Mouse (Mus musculus) heart, postnatal 0 days (tissue): ENCODE measurements around the gene Dusp6. TPM values are rescaled to one million over a fixed set of nuclear protein-coding genes. Genes with fewer than 3 reads are reported as not detected.
A peak's percentile ranks its signal among the peaks of the same experiment; 100 is the strongest.

ENCODE experiments used
- ATAC-seq: fragments of 200-750 bp; cut with Nextera tagmentation; 2 replicates; pipeline ENCODE4 v1.8.0; 2017; ENCODE audit warnings: low read depth, moderate number of reproducible peaks, moderate library complexity; ENCODE audit not compliant: insufficient read depth
- DNase-seq: peaks from one replicate; pipeline ENCODE4 v3.0.0-alpha.2; 2016; ENCODE audit warnings: low spot score
- H3K27ac ChIP-seq: fragments of 300-500 bp; sonication (generic); 2 replicates; pipeline ENCODE4 v1.5.1; 2014; ENCODE audit warnings: low read depth, mild to moderate bottlenecking
- H3K27me3 ChIP-seq: fragments of 300-500 bp; sonication (generic); 2 replicates; pipeline ENCODE4 v1.6.1; 2014; ENCODE audit warnings: low read length, mixed read lengths; ENCODE audit not compliant: control insufficient read depth, insufficient read depth
- H3K36me3 ChIP-seq: fragments of 300-500 bp; sonication (generic); replicated peaks from 2 replicates; pipeline ENCODE4 v1.6.1; 2014; ENCODE audit warnings: low read length, mixed read lengths; ENCODE audit not compliant: control insufficient read depth, insufficient read depth
- H3K4me1 ChIP-seq: fragments of 300-500 bp; sonication (generic); 2 replicates; pipeline ENCODE4 v1.6.1; 2014; ENCODE audit warnings: antibody characterized with exemption; ENCODE audit not compliant: control insufficient read depth, insufficient read depth
- H3K4me2 ChIP-seq: fragments of 300-500 bp; sonication (generic); 2 replicates; pipeline ENCODE4 v1.6.1; 2014; ENCODE audit warnings: low read depth, mild to moderate bottlenecking, low read length, moderate library complexity
- H3K4me3 ChIP-seq: fragments of 300-500 bp; sonication (generic); 2 replicates; pipeline ENCODE4 v1.5.1; 2014; ENCODE audit warnings: low read depth, low read length
- H3K9ac ChIP-seq: fragments of 300-500 bp; sonication (generic); replicated peaks from 2 replicates; pipeline ENCODE4 v1.6.1; 2014; ENCODE audit warnings: low read depth, low read length, mixed read lengths
- H3K9me3 ChIP-seq: fragments of 300-500 bp; sonication (generic); replicated peaks from 2 replicates; pipeline ENCODE4 v1.6.1; 2016; ENCODE audit warnings: low read length; ENCODE audit not compliant: control insufficient read depth
- CTCF ChIP-seq: IDR thresholded peaks from 2 replicates; pipeline ENCODE4 v1.5.1; 2016; ENCODE audit warnings: antibody characterized with exemption, control low read depth, low read depth
- EP300 ChIP-seq: IDR thresholded peaks from 2 replicates; pipeline ENCODE4 v1.6.1; 2016; ENCODE audit warnings: antibody characterized with exemption, low read depth
- WGBS: fragments of 180-500 bp; shearing (Covaris S2); extraction: QIAGEN DNeasy Blood & Tissue Kit; methylation state at CpG from one replicate; pipeline ENCODE4 v1.1.7; 2014; 5-methylcytosine and 5-hydroxymethylcytosine counted together
- polyA plus RNA-seq: library from polyadenylated mRNA; unstranded; fragments of >200 nt; fragmentation: Nextera tagmentation; extraction: Ambion mirVana; gene quantifications from 2 replicates; pipeline ENCODE4 v1.2.1, GENCODE M21; 2015
- total RNA-seq: library from RNA; depleted of rRNA; stranded (reverse); fragments of >200 nt; gene quantifications from 2 replicates; pipeline ENCODE4 v1.2.3, GENCODE M21; 2014; ENCODE audit warnings: low replicate concordance

Gene Dusp6
- total and polyA plus RNA-seq, 2 experiments from 2014 or later = 23.2 to 73.6 TPM

DNA sequence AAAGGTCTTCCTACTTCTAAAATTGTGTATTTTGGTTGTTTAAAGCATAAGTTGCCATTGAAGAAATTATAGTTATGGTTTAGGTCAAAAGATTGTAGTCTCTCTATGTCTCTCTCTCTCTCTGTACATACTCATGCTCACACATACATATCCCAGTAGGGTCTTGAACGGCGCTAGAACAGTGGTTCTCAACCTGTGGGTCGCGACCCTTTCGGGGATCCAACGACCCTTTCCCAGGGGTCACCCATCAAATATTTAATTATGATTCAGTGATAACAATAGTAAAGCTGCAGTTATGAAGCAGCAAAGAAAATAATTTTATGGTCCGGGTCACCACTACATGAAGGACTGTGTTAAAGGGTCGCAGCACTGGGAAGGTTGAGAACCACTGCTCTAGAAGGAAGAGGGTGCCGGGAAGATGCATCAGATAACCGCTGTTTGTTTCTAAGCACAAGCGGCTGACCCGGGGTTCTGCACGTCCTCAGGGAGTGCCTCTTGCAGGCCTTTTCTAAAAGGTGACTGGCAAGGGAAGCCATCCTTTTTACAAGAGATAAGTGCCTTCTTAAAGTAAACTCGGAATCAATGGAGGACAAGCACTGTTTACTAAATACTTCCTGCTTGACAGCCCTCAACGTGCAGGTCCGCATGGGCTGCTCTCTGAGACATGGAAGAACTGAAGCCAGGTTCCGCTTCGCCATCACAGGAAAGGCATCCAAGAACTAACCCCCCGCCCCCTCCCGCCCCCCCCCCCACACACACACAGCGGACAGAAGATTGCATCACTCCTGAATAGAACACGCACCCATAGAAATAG, 16.2 kb downstream of the Dusp6 start:
- DNase-seq (no peak), ATAC-seq (no peak)
- H3K27ac ChIP-seq = no peak overlapping the region
- H3K27me3 ChIP-seq = no peaks in the 10 kb centered on the region
- H3K36me3 ChIP-seq = no peaks in the 10 kb centered on the region
- no peak for TF ChIP-seq CTCF
- no peak for TF ChIP-seq EP300
- H3K4me1 ChIP-seq = 0 out of 2 replicates have a peak, but pooled peaks cover 6% of the 10 kb centered on the region
- H3K4me3 ChIP-seq = no peak overlapping the region
- WGBS = 62% methylated on average over 22 of the region's 22 CpGs
- H3K9me3 ChIP-seq = no peaks in the 10 kb centered on the region
- H3K9ac ChIP-seq = no peak overlapping the region
- H3K4me2 ChIP-seq = no peak overlapping the region

DNA sequence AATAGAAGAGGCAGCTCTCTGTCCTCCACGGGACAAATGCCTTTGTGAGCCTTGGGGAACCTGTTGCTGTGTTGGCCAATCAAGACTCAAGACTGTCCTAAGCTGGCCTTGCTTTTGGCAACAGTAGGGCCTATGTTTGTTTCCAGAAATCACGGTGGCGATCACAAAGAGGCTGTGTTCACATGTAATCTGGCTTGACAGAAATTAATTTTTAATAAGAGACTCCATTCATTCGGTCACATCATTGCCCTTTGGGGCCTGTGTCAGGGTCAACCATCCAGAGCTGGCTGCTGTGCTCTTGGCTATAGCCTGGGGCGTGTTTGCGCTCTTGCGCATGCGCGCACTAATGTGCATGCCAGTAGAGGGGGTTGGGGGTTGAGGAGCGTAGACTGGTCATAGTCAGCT, 21.0 kb downstream of the Dusp6 start:
- peaks cover 12% of the 10 kb centered on the region for H3K4me1 ChIP-seq
- H3K4me2 ChIP-seq = 0 out of 2 replicates have a peak overlapping the region, but pooled peaks have one; percentile 25
- no peak for DNase-seq
- no peaks in the 10 kb centered on the region for H3K27me3 ChIP-seq
- no peaks in the 10 kb centered on the region for H3K9me3 ChIP-seq
- H3K9ac ChIP-seq = no peak overlapping the region
- H3K27ac ChIP-seq = peak overlapping the region; percentile 1; the same call in 1 of the 2 replicates
- 77% methylated on average over 10 of the region's 10 CpGs for WGBS
- no peak for TF ChIP-seq EP300
- no peak for TF ChIP-seq CTCF
- no peak overlapping the region for H3K4me3 ChIP-seq
- no peak for ATAC-seq
- no peaks in the 10 kb centered on the region for H3K36me3 ChIP-seq

DNA sequence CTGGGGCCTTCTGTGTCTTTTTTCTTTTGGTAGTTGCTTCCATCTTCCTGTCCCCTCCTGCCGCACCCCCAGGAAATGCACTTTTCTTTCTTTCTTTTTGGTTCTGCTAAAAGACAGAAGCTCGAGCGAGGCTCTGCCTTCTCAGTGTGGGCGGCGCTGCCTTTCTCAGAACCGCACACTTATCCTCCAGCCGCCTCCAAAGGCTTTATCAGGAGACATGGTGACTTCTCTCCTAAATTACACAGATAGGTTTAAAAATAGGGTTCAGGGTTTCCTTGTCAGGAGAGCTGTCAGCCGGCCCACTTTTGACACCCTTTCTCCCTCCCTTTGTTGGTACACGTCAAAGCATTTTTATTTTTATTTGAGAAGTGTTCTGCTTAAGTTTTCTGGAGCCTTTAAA, 21.9 kb downstream of the Dusp6 start:
- TF ChIP-seq EP300 = no peak
- TF ChIP-seq CTCF = no peak
- WGBS = 18% methylated on average over 9 of the region's 9 CpGs
- peaks cover 12% of the 10 kb centered on the region for H3K4me1 ChIP-seq
- ATAC-seq (0 out of 2 replicates have a peak, but pooled peaks have one; percentile 3), DNase-seq (no peak)
- H3K9ac ChIP-seq = no peak overlapping the region
- no peaks in the 10 kb centered on the region for H3K36me3 ChIP-seq
- H3K9me3 ChIP-seq = no peaks in the 10 kb centered on the region
- H3K27me3 ChIP-seq = no peaks in the 10 kb centered on the region
- peak overlapping the region; percentile 25 for H3K4me2 ChIP-seq
- peak overlapping the region; percentile 59 for H3K27ac ChIP-seq
- no peak overlapping the region for H3K4me3 ChIP-seq

DNA sequence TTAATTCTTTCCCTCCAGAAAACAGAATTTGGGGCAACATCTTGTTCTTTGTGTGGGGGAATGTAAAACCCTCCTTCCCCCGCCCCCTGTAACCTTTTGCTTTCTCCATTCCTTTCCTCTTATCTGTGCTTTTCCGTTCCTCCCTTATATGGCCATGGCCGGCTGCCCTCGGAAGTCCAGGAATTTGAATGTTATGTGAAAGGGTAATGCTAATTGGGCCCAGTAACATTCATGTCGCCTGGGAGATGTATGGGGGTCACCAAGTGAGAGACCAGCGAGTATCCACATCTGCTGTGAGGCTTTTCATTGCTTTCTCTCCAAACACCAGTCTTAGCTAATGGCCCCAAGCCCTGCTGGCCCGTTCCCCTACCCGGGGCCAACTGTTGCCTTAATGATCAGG, 22.7 kb downstream of the Dusp6 start:
- H3K36me3 ChIP-seq = no peaks in the 10 kb centered on the region
- peaks cover 12% of the 10 kb centered on the region for H3K4me1 ChIP-seq
- H3K27ac ChIP-seq = peak overlapping the region; percentile 59
- TF ChIP-seq EP300 = no peak
- TF ChIP-seq CTCF = no peak
- no peak overlapping the region for H3K4me3 ChIP-seq
- 0 out of 2 replicates have a peak overlapping the region, but pooled peaks have one; percentile 37 for H3K4me2 ChIP-seq
- ATAC-seq (peak; percentile 54; the same call in 1 of the 2 replicates), DNase-seq (peak; percentile 69)
- 17% methylated on average over 8 of the region's 8 CpGs for WGBS
- H3K27me3 ChIP-seq = no peaks in the 10 kb centered on the region
- no peaks in the 10 kb centered on the region for H3K9me3 ChIP-seq
- no peak overlapping the region for H3K9ac ChIP-seq

DNA sequence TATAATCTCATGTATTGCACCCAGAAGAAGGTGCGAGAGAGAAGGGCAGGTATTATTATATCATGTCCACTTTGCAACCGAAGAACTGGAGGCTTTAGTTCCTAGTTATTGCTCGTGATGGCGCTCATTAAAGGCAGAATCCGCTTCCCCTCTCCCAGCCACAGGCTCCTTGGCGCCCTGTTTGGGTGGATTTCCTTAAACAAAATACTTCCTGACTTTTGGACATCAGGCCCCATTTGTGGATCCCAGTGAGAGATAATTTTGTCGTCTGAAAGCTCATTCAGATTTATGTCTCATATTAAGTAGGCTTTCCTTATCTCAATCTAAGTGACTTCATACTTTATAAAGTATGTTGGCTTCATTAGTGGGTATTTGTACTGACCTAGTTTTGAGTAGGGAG, 23.2 kb downstream of the Dusp6 start:
- peak overlapping the region; percentile 37 for H3K4me2 ChIP-seq
- no peak overlapping the region for H3K4me3 ChIP-seq
- H3K36me3 ChIP-seq = no peaks in the 10 kb centered on the region
- no peaks in the 10 kb centered on the region for H3K27me3 ChIP-seq
- H3K9me3 ChIP-seq = no peaks in the 10 kb centered on the region
- peaks cover 12% of the 10 kb centered on the region for H3K4me1 ChIP-seq
- ATAC-seq (no peak), DNase-seq (no peak)
- 39% methylated on average over 7 of the region's 7 CpGs for WGBS
- no peak for TF ChIP-seq CTCF
- TF ChIP-seq EP300 = no peak
- H3K27ac ChIP-seq = peak overlapping the region; percentile 59
- H3K9ac ChIP-seq = no peak overlapping the region
